Mouse (Mus musculus): ENCODE measurements around the gene Slc4a4. TPM values are rescaled to one million over a fixed set of nuclear protein-coding genes. Genes with fewer than 3 reads are reported as not detected.

The Slc4a4 gene
- total RNA-seq, 2 experiments from 2014 or later, result 34.1 to 44.1 TPM

DNA sequence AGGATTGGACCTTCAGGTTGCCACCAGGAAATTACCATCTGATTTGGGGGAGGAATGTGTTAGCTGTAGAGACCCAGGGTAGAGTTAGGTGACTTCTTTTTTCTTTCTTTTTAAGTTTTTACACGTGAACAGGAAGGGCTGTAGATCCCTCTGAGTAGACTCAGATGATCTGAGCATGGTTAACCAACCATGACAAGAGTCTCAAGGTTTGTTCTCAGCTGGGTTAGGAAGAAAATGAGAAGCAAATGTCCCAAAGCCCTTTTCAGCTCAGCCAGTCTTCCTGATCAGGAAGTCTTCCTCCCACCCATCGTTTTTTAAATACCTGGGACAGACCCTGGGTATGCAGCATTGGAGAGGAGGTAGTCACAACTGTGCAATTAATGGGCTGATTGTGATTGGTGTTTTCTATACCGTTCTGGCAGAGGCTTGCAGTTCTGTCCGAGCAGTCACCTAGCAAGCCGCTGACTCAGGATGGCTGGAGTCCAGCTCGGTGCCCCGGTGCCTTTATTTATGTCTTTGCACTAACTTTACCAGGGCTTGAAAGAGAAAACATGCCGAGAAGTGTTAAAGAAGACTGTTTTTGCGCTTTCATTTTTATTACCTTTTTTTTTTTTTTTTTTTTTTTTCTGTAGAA is 236.8 kb downstream of the Slc4a4 start:
- intact Hi-C loops (cut with DNase I), result no loop called here

DNA sequence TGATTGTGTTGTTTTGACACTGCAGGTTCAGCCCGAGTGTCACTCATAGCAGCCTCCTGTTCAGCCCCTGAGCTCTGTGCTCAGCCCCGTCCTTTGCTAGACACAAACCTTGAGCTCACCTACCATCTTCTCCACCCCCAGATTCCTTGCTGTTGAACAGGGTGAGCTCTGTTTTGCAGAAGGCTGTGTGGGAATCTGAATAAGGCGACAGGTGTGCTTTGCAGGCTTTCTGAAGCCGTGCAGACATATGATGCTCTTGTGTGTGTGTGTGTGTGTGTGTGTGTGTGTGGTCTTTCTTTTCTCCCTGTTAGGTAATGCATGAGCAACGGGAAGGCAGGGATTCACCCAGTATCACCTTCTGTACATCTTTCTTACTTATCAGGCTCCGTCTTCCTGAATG is 241.6 kb downstream of the Slc4a4 start:
- DNase-seq, result no peak
- intact Hi-C loops (cut with DNase I), result no loop called here

More for the DNA sequence above, 236.8 kb downstream of the Slc4a4 start:
- no peak for DNase-seq

DNA sequence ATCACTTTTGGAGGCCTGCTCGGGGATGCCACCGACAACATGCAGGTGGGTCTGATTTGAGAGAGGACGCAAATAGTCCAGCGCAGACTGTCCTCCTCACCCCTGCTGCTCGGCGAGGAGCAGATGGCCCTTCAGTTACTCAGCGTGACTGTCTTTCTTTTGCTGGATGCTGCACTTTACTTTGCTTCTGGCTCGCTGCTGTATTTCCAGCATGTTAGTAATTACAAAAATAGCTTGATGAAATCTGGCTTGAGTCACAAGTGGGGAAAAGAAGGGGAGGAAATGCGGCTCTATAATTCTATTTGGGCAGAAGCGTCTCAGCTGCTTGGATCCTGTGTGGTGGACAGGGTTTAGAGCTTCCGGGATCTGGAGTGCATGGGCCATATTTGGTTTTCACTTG is 249.2 kb downstream of the Slc4a4 start:
- intact Hi-C loops (cut with DNase I), result no loop called here
- DNase-seq, result no peak

DNA sequence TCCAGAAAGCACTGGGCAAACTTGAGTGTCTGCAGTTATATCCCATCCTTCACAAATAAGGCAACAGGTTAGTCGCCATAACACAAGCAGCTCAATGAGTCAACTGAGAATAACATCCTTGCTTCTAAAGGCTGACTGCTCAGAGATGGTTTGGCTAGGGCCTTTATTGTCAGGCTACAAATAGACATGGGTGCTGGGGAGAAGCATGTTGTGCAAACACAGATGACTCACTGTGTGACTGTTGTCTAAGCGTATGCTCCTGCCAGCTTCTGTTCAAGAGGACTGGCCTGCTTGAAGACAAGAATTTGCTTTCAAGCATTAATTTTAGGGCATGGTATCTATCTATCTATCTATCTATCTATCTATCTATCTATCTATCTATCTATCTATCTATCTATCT is 253.5 kb downstream of the Slc4a4 start:
- intact Hi-C loops (cut with DNase I), result loop anchor here (10.0 kb wide), 1 partner anchor 215 kb away; no protein-coding TSS in a partner anchor
- no peak for DNase-seq

DNA sequence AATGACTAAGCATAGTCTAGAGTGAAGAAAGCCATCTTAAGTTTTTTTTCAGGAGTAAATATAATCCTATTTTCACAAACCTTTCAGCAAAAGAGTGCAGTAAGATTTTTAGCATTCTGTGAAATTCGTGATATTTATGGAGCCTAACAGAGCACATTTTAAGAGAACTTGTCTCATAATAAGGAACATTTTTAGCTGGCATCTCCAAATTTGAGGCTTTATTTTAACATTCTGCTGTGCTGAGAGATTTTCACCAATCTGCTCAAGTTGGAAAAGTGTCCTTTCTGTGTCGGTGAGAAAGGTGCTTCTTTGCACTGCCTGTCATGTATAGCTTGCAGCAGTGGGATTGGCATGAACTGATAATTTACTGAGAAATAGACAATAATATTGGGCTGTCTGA is 255.1 kb downstream of the Slc4a4 start:
- intact Hi-C loops (cut with DNase I), result loop anchor here (10.0 kb wide), 1 partner anchor 217 kb away; no protein-coding TSS in a partner anchor

DNA sequence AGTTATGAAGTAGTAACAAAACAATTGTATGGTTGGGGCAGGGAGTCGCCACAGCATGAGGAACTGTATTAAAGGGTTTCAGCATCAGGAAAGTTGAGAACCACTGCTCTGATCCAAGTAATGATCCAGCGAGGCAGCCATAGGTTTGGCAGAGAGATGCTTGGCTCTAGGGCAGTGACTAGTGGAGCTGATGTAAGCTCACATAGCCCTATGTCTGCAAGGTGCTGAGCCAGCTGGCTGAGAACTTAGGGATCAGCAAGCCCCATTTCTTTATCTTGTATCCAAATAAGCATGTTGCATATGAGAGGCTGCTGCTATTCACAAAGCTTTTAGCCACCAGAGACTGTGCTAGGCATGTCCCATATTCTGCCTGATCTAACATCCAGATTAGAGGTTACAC is 259.7 kb downstream of the Slc4a4 start:
- intact Hi-C loops (cut with DNase I), result loop anchor here (10.0 kb wide), 1 partner anchor 221 kb away; no protein-coding TSS in a partner anchor
- DNase-seq, result no peak

More for the DNA sequence above, 255.1 kb downstream of the Slc4a4 start:
- DNase-seq, result no peak

DNA sequence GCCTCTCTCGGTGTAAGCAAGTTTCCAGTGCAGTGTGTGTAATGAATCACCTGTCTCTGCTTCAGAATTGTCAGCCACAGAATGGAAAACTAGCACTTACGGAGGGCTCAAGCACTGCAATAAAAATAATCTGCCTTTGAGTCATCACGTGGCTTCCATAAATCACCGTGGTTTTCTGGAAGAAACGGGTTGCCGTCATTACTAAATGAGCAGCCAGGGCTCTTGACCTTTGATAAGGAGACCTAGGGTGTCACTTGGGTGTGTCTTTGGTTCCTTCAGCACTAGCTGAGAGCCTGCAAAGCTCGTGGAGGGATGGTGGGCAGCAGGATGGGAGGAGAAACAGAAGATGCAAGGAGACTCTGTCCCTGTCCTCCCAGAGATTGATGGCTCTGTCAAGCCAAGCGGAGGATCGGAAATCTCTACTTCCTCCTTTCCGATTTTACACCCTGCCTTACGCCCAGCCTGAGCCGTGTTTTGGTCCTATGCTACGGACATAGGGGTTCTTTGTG is 260.7 kb downstream of the Slc4a4 start:
- intact Hi-C loops (cut with DNase I), result loop anchor here (10.0 kb wide), 1 partner anchor 223 kb away; no protein-coding TSS in a partner anchor
- DNase-seq, result no peak

DNA sequence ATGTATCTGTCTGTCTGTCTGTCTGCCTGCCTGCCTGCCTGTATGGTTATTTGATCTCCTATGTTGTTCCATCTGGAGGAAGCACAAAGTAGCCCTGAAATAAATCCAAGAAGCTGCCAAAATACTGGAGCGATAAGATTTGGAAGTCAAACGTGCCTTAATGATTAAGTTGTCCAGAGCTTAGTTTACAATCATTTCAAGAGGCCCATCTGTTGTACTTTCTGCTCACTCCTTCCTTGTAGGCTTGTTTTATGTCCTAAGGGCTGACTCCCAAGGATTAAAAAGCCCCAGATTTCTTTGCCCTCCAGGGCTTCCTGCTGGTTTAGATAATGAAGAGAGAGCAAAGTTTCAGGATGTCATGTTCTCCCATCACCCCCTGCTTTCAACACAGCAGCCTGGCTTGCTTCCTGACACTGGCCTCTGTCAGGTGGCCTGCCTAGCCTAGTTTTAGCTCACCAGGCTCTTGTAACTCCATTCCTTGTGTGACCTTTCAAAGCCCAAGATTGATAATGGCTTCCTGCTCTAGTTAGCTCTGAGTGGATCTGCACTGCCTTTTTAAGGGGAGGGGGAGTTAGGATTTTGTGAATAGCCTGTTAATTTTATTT is 262.9 kb downstream of the Slc4a4 start:
- peak; percentile 63 to 73 for DNase-seq
- intact Hi-C loops (cut with DNase I), result loop anchor here (10.0 kb wide), 1 partner anchor 225 kb away; no protein-coding TSS in a partner anchor

DNA sequence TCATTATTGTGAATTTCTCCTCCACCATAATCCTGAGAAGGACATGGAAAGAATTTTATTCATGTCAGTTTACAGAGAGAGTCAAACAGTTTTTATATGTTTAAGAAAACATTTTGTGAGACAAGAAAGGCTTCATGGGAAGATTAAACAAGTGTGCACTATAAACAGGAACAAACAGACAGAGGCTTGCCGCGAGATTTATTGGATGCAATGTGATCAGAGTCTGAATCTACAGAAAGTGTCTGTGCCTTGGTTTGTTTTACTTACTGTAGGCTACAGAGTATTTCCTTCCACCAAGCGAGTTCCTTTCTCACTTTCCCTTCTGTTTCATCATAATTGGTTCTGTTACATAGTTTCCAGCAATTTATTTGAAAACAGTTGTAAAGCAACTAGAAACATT is 264.5 kb downstream of the Slc4a4 start:
- intact Hi-C loops (cut with DNase I), result no loop called here
- DNase-seq, result no peak

DNA sequence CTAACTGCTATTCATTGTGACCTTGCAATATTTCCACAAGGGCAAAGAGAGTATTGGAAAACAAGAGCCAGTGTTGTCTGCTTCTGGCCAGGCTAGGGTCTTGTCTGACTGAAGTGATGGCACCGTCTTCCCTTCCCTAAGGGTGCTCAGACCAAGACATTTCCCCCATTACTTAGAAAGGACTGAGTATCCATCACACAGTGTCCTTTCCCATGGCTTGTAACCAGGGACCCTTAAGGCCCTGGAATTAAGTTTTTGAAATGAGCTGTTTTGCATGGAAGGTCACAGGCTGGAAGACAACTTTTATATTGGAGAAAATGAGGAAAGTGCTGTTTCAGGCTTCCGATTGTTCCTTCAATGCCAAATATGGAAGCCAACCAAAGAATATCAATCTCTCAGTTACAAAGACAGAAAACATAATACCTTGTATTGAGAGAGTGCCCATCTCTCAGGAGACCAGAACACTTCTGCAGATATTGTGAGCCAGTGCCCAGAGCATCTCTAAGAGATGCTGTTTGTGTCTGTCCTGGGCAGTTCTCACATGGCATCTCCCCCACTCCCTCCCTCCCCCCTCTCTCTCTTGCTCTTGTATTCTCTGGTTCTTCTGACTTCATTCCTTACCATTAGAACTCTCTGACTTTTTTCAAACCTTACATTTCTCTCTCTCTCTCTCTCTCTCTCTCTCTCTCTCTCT is 284.6 kb downstream of the Slc4a4 start:
- intact Hi-C loops (cut with DNase I), result no loop called here
- DNase-seq, result no peak

DNA sequence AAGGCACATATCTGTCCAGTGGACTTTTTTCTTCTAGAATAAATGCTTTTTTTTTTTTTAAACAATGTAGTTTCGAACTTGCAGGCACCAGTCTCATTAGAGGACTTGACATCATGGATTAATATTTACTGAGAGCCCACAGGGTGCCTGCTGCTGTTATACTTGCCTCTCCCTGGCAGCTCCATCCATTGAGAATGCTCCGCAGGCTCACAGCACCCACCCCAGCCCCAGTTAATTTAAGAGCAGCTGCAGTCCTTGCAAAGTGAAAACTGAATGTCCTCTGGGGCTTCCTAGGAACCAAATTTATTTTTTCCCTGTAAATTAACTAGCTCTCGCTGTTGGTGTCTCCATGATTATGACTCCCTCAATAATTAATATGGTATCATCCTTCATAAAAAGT is 303.4 kb downstream of the Slc4a4 start:
- DNase-seq, result no peak
- intact Hi-C loops (cut with DNase I), result no loop called here

DNA sequence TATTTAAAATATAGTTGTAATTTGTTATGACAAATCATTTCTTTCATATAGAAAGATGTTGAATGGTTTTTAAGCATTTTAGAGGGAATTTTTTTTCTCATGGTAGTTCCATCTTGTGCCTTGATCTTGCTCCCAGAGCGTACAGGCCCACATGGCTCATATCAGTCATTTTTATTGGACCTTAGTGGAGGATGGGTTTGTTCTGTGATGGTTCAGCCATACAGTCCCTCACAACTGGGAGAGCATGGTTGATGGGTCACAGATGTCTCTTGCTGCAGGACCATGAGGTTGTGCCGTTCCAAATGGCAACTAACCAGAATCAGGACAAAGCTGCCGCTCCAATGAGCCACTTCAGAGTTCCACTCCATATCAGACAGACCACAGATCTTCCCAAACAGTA is 308.0 kb downstream of the Slc4a4 start:
- no peak for DNase-seq
- intact Hi-C loops (cut with DNase I), result no loop called here

DNA sequence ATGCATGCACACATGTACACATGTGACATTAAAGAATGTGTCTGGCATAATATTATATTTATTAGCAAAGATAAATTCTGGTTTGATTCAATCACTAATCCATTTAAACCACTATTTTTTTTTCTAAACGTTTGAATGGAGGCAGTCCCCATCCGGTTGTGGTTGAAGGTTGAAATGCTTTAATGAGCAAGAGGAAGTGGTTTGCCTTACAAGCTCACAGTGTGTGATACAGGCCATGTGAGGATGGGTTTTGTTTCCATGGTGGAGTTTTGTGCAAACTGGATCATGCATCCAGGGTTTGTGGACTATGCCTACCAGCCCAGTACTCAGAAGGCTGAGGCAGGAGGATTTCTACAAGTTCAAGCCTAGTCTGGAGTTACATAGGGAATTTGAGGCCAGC is 311.9 kb downstream of the Slc4a4 start:
- intact Hi-C loops (cut with DNase I), result no loop called here
- no peak for DNase-seq

DNA sequence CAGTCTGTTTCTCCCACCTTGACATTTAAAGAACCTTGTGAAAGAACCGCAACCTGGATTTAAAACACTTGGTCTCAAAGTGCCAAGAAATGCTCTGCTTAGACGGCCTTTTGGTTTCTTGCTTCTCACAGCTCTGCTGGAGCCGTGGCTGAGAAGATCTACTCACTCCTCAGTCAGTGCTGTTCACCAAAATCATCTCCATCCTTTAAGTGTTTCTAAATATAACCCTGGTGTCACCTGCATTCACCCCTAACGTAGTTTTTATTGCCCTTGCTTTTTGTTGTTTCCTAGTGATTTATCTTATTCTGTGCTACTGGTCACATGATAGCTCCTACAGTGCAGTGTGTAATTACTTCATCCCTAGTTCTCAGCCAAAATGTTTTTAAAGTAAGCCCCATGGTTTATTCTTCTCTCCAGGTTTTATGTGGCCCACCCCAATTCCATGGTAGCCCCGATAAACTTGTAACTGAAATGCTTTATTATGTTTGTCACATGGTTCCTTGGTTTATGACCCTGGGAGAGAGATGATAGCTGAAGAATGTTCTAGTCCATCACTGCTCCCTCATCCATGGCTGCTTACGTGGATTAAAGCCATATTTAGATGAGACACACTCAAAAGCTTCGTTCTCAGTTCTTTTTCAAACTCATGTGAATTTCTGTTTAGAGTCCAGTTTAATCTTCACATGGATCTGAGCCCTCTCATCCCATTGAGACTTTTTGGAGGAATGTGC is 323.5 kb downstream of the Slc4a4 start:
- no peak for DNase-seq
- intact Hi-C loops (cut with DNase I), result no loop called here

DNA sequence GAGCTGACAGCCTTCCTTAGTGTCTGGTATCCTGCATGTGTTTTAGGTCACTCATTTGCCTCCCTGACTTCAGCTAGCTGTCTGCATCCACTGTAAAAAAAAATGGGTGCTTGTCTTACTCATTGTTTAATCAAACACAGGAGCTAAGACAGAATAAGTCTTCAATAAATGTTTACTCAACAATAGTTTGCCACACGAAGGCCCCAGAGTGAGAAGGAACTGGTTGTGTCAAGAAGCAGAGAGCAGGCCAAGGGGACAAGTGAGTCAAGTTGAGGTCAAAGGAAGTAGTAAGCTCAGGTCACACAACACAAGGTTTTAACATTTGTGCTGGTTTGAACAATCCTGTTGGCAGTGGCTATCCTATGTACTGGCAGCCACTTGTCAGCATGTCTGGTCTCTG is 324.4 kb downstream of the Slc4a4 start:
- no peak for DNase-seq
- intact Hi-C loops (cut with DNase I), result no loop called here

DNA sequence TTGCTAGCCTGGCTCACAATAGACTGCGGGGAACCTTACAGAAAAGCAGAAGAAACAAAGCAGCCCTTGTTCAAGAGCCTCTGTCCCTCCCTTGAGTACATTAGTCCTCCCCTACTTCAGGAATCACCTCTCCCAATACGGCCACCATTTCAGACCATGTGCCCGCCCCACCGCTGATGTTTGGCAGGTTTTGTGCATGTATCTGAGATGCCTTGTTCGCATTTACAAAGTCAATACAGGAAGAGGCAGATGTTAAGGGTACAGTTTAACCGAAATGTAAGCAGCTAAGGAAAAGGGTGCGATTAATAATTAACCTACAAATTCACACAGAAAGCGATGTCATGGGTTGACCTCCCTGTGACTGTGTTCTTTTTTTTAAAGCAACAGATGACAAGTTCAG is 331.6 kb downstream of the Slc4a4 start:
- DNase-seq, result no peak
- intact Hi-C loops (cut with DNase I), result no loop called here

DNA sequence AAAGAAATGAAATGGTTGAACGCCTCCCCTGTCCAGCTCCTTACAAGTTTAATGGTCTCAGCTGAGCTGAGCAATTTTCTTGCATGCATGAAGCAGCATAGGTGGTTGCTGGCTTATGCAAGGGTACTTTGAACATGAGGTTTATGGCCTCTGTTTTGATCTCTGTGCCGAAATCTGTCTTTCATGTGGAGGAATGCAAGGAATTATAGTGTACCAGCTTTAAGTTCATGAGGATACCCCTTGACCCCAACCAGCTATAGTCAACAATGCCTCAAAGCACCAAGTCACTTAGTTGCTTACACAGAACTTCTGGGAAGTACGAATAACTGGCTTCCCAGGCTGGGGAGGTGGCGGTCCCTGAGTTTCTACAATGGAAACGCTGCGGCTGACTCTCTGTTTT is 332.1 kb downstream of the Slc4a4 start:
- no peak for DNase-seq
- intact Hi-C loops (cut with DNase I), result no loop called here

DNA sequence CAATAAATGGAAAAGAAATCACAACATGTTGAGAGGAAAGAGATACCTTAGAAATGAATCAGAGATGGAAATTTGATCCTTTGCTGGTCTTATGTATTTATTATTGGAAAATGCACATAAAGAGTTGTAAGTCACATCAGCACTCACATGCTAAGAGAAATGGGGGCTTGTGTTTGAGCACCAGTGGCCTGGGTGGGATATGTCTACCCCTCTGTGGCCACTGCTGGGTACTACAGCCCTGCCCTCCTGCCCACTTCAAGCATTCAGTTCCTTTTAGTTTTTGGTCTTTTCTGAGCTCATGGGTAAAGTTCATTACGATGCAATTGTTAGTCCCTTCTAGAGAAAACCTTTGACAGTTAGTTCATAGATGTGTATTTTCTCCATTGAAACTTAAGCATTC is 335.0 kb downstream of the Slc4a4 start:
- intact Hi-C loops (cut with DNase I), result loop anchor here (2.0 to 5.0 kb wide), 3 partner anchors 293 to 431 kb away; no protein-coding TSS in a partner anchor
- peak; percentile 24 to 32 for DNase-seq

DNA sequence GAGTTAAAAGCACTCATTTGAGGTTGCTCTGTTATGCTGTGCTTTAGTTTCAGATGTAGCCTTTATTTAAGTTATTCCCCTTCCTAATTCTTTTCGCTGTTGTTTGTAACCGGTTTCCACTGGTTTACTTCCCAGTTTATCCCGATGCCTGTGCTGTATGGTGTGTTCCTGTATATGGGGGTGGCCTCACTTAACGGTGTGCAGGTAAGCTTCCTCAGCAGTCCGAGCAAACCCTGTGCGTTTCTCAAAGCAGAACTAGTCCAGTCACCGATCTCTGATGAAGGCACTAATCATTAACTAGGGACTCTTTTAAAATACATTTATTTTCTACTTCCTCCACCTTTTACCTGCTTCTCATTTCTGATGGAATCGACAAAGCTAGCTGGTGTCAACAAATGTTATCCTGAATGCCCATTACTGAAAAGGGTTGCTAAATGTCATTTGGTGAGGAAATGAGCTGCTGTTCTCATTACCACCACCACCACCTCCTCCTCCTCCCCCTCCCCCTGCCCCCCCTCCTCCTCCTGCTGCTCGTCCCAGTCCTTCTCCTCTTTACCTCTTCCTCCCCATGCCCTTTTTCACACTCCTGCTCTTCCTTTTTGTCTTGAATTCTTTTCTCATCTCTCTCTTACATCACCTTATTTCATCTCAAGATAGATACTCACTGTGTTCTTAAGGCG is 336.6 kb downstream of the Slc4a4 start:
- no peak for DNase-seq
- intact Hi-C loops (cut with DNase I), result loop anchor here (2.0 to 5.0 kb wide), 3 partner anchors 294 to 432 kb away; no protein-coding TSS in a partner anchor

DNA sequence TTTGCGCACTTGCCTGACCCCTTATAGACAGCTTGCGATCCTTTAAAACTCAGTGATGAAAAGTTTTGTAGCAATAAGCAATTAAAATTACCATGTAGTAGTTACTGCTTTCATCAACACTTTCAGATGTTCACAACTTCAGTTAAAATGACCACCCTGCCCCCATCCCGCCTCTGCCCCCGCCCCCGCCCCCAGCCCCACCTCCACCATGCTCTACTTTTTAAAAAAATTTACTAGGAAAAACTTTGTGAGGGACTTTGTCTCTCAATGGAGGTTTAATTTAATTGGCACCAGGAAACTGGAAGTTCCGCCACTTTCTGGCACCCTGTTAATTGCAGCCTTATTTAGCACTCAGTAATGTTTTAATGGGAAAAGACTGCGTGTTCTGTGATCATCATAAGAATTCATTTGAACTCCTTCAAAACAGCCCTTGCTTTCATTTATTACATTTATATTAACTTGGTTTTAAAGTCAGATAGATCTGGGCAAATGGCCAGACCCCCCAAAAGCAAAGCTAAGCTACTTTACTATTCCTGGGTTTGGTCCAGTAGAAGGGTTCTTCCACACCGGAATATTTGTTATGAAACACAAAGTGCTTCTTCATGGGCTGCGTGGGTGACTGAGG is 337.2 kb downstream of the Slc4a4 start:
- intact Hi-C loops (cut with DNase I), result loop anchor here (2.0 to 5.0 kb wide), 3 partner anchors 295 to 433 kb away; no protein-coding TSS in a partner anchor
- no peak for DNase-seq
